In the genomic region with DNA sequence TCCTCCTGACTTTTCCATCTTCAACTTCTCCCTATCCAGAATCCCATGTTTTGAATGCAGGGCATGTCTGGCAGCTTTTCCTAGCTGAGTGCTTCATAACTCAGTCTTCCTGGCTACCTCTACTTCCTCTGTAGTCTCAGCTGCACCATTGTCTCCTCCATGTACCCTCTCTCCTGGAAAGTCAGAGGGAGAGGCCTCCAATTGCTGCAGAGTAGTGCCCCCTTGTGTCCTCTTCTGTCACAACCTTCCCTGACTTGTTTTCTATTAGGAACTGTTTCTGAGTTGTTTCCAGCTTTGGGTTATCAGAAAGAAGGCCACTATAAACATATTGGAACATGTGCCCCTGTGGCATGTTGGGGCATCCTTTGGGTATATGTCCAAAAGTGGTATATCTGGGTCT, we compare ENCODE assay signal across 8 mouse cellular contexts.
DNase-seq lines count a peak whose midpoint lies in the region; ATAC-seq and TF ChIP-seq lines count a peak whose summit lies in the region.
"Had no signal": no experiment of that assay in that cellular context is flagged by ENCODE, and none has a peak within 500 bp of the region (broad histone marks: within the 10 kb centered on the region; RNA-seq: fewer than 3 reads in every experiment).

No protein-coding gene starts in this region.

- no peaks in the 10 kb centered on the region for H3K9me3 ChIP-seq in midbrain, embryonic 10.5 days (replicated peaks)
- no peaks in the 10 kb centered on the region for H3K9me3 ChIP-seq in midbrain, embryonic 16.5 days (replicated peaks; ENCODE audit: control insufficient read depth, low read length, poor library complexity, severe bottlenecking)
- H3K9me3 ChIP-seq in embryonic facial prominence, embryonic 10.5 days: no peaks in the 10 kb centered on the region
- no peaks in the 10 kb centered on the region for H3K9me3 ChIP-seq in midbrain, embryonic 11.5 days (ENCODE audit: control insufficient read depth, low read length)
- H3K9me3 ChIP-seq: embryonic facial prominence, embryonic 12.5 days had no signal

- H3K27ac ChIP-seq in midbrain, embryonic 10.5 days (replicated peaks): no peak overlapping the region
- no peak overlapping the region for H3K27ac ChIP-seq in midbrain, embryonic 16.5 days (ENCODE audit: low read length)
- H3K27ac ChIP-seq in embryonic facial prominence, embryonic 10.5 days (replicated peaks): no peak overlapping the region
- no peak overlapping the region for H3K27ac ChIP-seq in spleen, adult 2 months (ENCODE audit: insufficient read depth, low read length)
- H3K27ac ChIP-seq in midbrain, embryonic 11.5 days (ENCODE audit: low read depth, low read length): no peak overlapping the region
- H3K27ac ChIP-seq: embryonic facial prominence, embryonic 12.5 days had no signal

- H3K4me3 ChIP-seq in midbrain, embryonic 10.5 days: no peak overlapping the region
- H3K4me3 ChIP-seq in midbrain, embryonic 16.5 days (ENCODE audit: low read depth, low read length): no peak overlapping the region
- no peak overlapping the region for H3K4me3 ChIP-seq in embryonic facial prominence, embryonic 10.5 days
- H3K4me3 ChIP-seq in spleen, adult 2 months (ENCODE audit: extremely low read depth, insufficient read depth, insufficient read length): no peak overlapping the region
- H3K4me3 ChIP-seq in midbrain, embryonic 11.5 days (ENCODE audit: low read depth, low read length): no peak overlapping the region
- H3K4me3 ChIP-seq: embryonic facial prominence, embryonic 12.5 days had no signal

- TF ChIP-seq POLR2A in spleen, adult 2 months (IDR thresholded peaks at IDR 0.05; ENCODE audit: low read depth, low read length): no peak

- peak; percentile 33; the same call in 1 of the 2 replicates for TF ChIP-seq CTCF in spleen, adult 2 months (IDR thresholded peaks at IDR 0.05; ENCODE audit: extremely low read depth, insufficient read depth, insufficient read length, insufficient replicate concordance)

- no peaks in the 10 kb centered on the region for H3K4me1 ChIP-seq in midbrain, embryonic 10.5 days
- H3K4me1 ChIP-seq in midbrain, embryonic 16.5 days (ENCODE audit: control insufficient read depth, insufficient read depth, low read length): no peaks in the 10 kb centered on the region
- H3K4me1 ChIP-seq in embryonic facial prominence, embryonic 10.5 days: no peaks in the 10 kb centered on the region
- no peaks in the 10 kb centered on the region for H3K4me1 ChIP-seq in spleen, adult 2 months (ENCODE audit: control insufficient read depth, insufficient read depth, insufficient read length)
- no peaks in the 10 kb centered on the region for H3K4me1 ChIP-seq in midbrain, embryonic 11.5 days (ENCODE audit: control insufficient read depth, insufficient read depth, low read length)
- H3K4me1 ChIP-seq: embryonic facial prominence, embryonic 12.5 days had no signal

- no peak for ATAC-seq in midbrain, embryonic 16.5 days
- ATAC-seq in midbrain, embryonic 11.5 days (ENCODE audit: low FRiP score): no peak

- no peak overlapping the region for H3K9ac ChIP-seq in midbrain, embryonic 16.5 days (ENCODE audit: low read depth, low read length)
- H3K9ac ChIP-seq in midbrain, embryonic 11.5 days (ENCODE audit: low read length): no peak overlapping the region
- H3K9ac ChIP-seq: embryonic facial prominence, embryonic 12.5 days had no signal

- no peaks in the 10 kb centered on the region for H3K36me3 ChIP-seq in midbrain, embryonic 10.5 days
- no peaks in the 10 kb centered on the region for H3K36me3 ChIP-seq in midbrain, embryonic 16.5 days (ENCODE audit: control insufficient read depth, insufficient read depth, low read length)
- H3K36me3 ChIP-seq in embryonic facial prominence, embryonic 10.5 days (replicated peaks): no peaks in the 10 kb centered on the region
- H3K36me3 ChIP-seq in spleen, adult 2 months (ENCODE audit: control insufficient read depth, insufficient read depth, low read length): no peaks in the 10 kb centered on the region
- H3K36me3 ChIP-seq in midbrain, embryonic 11.5 days (ENCODE audit: control insufficient read depth, insufficient read depth, low read length): no peaks in the 10 kb centered on the region
- H3K36me3 ChIP-seq: embryonic facial prominence, embryonic 12.5 days had no signal

- DNase-seq in midbrain, embryonic 10.5 days (ENCODE audit: low spot score): peak; percentile 16
- peak; percentile 22 for DNase-seq in WW6 (ENCODE audit: low read depth, low spot score)
- DNase-seq in embryonic facial prominence, embryonic 10.5 days (ENCODE audit: low spot score): peak; percentile 38
- peak; percentile 47 for DNase-seq in liver
- no peak for DNase-seq in spleen, adult 2 months (ENCODE audit: low read depth in 1 of 2, low spot score in 2 of 2)
- no peak for DNase-seq in midbrain, embryonic 11.5 days (ENCODE audit: low spot score, missing footprints)

- no peak overlapping the region for H3K4me2 ChIP-seq in midbrain, embryonic 16.5 days (ENCODE audit: low read length)
- H3K4me2 ChIP-seq in midbrain, embryonic 11.5 days: no peak overlapping the region
- H3K4me2 ChIP-seq: embryonic facial prominence, embryonic 12.5 days had no signal

- no peaks in the 10 kb centered on the region for H3K27me3 ChIP-seq in midbrain, embryonic 10.5 days (ENCODE audit: low read depth, poor library complexity, severe bottlenecking)
- no peaks in the 10 kb centered on the region for H3K27me3 ChIP-seq in midbrain, embryonic 16.5 days (ENCODE audit: control insufficient read depth, insufficient read depth, low read depth, low read length)
- no peaks in the 10 kb centered on the region for H3K27me3 ChIP-seq in embryonic facial prominence, embryonic 10.5 days (replicated peaks; ENCODE audit: low read depth, poor library complexity, severe bottlenecking)
- no peaks in the 10 kb centered on the region for H3K27me3 ChIP-seq in spleen, adult 2 months (ENCODE audit: control insufficient read depth, insufficient read depth, low read length)
- no peaks in the 10 kb centered on the region for H3K27me3 ChIP-seq in midbrain, embryonic 11.5 days (ENCODE audit: control insufficient read depth, insufficient read depth, low read length)
- H3K27me3 ChIP-seq: embryonic facial prominence, embryonic 12.5 days had no signal

Comparison
In these comparisons a context has a peak if more than half of its experiments do, and no peak if none do; other contexts are left out.
1. DNase-seq: peak in midbrain, embryonic 10.5 days (single experiment), WW6 (single experiment), embryonic facial prominence, embryonic 10.5 days (single experiment) and liver (single experiment); none in spleen, adult 2 months (0 of 2) and midbrain, embryonic 11.5 days (single experiment).